Mouse (Mus musculus) intestine, postnatal 0 days (tissue): ENCODE results near the gene Usb1. TPM values are rescaled to one million over a fixed set of nuclear protein-coding genes. Genes with fewer than 3 reads are reported as not detected.
A peak's percentile ranks its signal among the peaks of the same experiment; 100 is the strongest.

ENCODE experiments used
- ATAC-seq: fragments of 200-750 bp; cut with Nextera tagmentation; 2 replicates; pipeline ENCODE4 v1.8.0; 2017; ENCODE audit warnings: mild to moderate bottlenecking, moderate TSS enrichment, moderate library complexity
- H3K27ac ChIP-seq: fragments of 300-500 bp; sonication (generic); 2 replicates; pipeline ENCODE4 v1.5.1; 2014; ENCODE audit warnings: mild to moderate bottlenecking, low read depth, low read length, moderate library complexity
- H3K27me3 ChIP-seq: fragments of 300-500 bp; sonication (generic); replicated peaks from 2 replicates; pipeline ENCODE4 v1.6.1; 2014; ENCODE audit warnings: low read length, mixed read lengths; ENCODE audit not compliant: control insufficient read depth, insufficient read depth
- H3K36me3 ChIP-seq: fragments of 300-500 bp; sonication (generic); 2 replicates; pipeline ENCODE4 v1.6.1; 2014; ENCODE audit warnings: mild to moderate bottlenecking, moderate library complexity; ENCODE audit not compliant: control insufficient read depth, insufficient read depth
- H3K4me1 ChIP-seq: fragments of 300-500 bp; sonication (generic); replicated peaks from 2 replicates; pipeline ENCODE4 v1.6.1; 2014; ENCODE audit warnings: antibody characterized with exemption, low read length, mixed read lengths; ENCODE audit not compliant: control insufficient read depth, insufficient read depth
- H3K4me2 ChIP-seq: fragments of 300-500 bp; sonication (generic); replicated peaks from 2 replicates; pipeline ENCODE4 v1.6.1; 2014; ENCODE audit warnings: low read depth, mild to moderate bottlenecking, moderate library complexity
- H3K4me3 ChIP-seq: fragments of 300-500 bp; sonication (generic); 2 replicates; pipeline ENCODE4 v1.5.1; 2014; ENCODE audit warnings: low read depth, low read length
- H3K9ac ChIP-seq: fragments of 300-500 bp; sonication (generic); 2 replicates; pipeline ENCODE4 v1.6.1; 2014; ENCODE audit warnings: mild to moderate bottlenecking, low read depth, low read length
- H3K9me3 ChIP-seq: fragments of 300-500 bp; sonication (generic); 2 replicates; pipeline ENCODE4 v1.6.1; 2016; ENCODE audit warnings: mixed run types; ENCODE audit not compliant: control insufficient read depth
- CTCF ChIP-seq: sonication (generic); IDR thresholded peaks from 2 replicates; pipeline ENCODE4 v1.5.1; 2016; ENCODE audit warnings: low read depth, mild to moderate bottlenecking, control low read depth, antibody characterized with exemption, moderate library complexity
- WGBS: fragments of 180-500 bp; shearing (Covaris S2); extraction: QIAGEN DNeasy Blood & Tissue Kit; methylation state at CpG from one replicate; pipeline ENCODE4 v1.1.7; 2014; 5-methylcytosine and 5-hydroxymethylcytosine counted together
- polyA plus RNA-seq: library from polyadenylated mRNA; unstranded; fragments of >200 nt; fragmentation: Nextera tagmentation; extraction: Ambion mirVana; gene quantifications from 2 replicates; pipeline ENCODE4 v1.2.1, GENCODE M21; 2015

Usb1 gene
- polyA plus RNA-seq, 1 experiment from 2014 or later: 22.3 TPM

DNA sequence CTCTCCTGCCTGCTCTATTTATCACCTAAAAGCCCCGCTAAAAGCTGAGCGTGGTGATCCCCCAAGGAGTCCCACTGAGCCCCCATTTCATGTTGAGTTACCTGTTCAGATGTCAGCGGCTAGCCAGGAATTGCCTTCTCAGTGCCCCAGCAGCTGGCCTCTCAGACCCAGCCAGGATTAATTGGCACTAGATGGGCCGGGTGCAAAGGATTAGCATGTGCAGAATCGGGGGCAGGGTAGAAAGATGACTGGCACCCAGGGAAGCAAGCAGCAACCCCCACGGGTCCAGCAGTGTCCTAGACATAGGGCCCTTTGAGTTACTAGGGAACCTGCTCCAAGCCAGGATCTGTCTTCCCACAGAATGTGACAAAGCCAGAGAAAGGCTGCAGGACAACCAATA, 25.7 kb upstream of the Usb1 start, which contains the start of gene Cngb1:
Gene Cngb1 (minus strand): TSS at position 155 of the 400 bp plus-strand sequence.
- H3K27me3 ChIP-seq: no peaks in the 10 kb centered on the region
- H3K36me3 ChIP-seq: no peaks in the 10 kb centered on the region
- H3K4me2 ChIP-seq: no peak within 1 kb of the TSS
- no peak for TF ChIP-seq CTCF
- no peak within 1 kb of the TSS for H3K9ac ChIP-seq
- no peaks in the 10 kb centered on the region for H3K4me1 ChIP-seq
- H3K4me3 ChIP-seq: no peak within 1 kb of the TSS
- WGBS: 49% methylated on average over 6 of the region's 6 CpGs
- no peak within 1 kb of the TSS for H3K27ac ChIP-seq
- ATAC-seq: no peak
- no peaks in the 10 kb centered on the region for H3K9me3 ChIP-seq

DNA sequence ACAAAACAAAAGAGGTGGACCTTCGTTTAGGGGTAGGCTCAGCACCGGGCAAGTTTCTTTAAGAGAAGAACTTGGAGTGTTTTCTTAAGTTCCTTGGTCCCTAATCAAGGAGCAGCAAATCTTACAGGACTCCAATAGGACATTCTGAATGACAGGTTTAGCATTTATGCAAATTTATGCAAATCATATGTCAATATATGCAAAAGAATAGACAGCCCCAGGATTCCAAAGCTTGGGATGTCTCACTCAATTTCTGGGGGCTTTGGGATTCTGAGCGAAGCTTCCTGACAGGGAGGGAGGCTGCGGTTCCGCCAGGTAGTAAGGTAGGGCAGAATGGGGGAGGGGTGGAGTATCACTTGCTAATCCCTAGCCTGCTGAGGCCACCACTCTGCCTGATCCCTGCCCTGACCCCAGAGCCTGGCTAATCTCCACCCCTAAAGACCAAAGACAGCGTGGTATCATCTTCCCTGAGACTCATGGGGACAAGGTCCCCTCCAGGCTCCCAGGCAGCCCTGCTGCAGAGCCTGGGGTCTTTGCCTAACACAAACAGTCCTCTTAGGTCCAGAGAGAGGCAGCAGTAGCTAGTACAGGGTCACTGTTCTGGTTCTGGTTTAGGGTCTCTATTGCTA, 21.6 kb upstream of the Usb1 start, which contains the start of gene Tepp:
Gene Tepp (plus strand): TSS at position 225 of the 629 bp plus-strand sequence.
- no peak for TF ChIP-seq CTCF
- no peak for ATAC-seq
- no peaks in the 10 kb centered on the region for H3K9me3 ChIP-seq
- no peak within 1 kb of the TSS for H3K27ac ChIP-seq
- WGBS: 46% methylated on average over 6 of the region's 6 CpGs
- H3K4me3 ChIP-seq: no peak within 1 kb of the TSS
- no peaks in the 10 kb centered on the region for H3K36me3 ChIP-seq
- H3K4me2 ChIP-seq: no peak within 1 kb of the TSS
- H3K9ac ChIP-seq: no peak within 1 kb of the TSS
- no peaks in the 10 kb centered on the region for H3K27me3 ChIP-seq
- H3K4me1 ChIP-seq: no peaks in the 10 kb centered on the region

DNA sequence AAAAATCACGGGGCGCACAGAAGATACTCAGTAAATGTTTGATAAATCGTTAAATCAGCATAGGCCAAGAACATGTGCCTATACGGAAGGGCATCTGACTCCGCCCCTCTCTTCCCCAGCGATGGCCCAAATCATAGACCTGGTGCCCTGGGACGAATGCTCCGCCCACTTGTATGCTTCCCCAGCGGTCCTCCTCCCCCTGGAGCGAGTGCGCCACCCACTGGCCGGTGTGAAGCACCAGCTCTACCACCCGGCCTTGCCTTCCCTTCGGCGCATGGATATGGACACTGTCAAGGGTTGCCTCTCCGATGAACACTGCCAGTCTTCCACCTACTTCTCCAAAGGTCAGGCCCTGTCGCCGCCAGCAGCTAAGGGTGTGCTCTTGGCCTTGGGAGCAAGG, 19.2 kb upstream of the Usb1 start:
- Histone ChIP-seq H3K27me3 (no peaks in the 10 kb centered on the region), H3K4me3 (no peak overlapping the region), H3K36me3 (no peaks in the 10 kb centered on the region), H3K27ac (no peak overlapping the region), H3K4me1 (no peaks in the 10 kb centered on the region), H3K4me2 (no peak overlapping the region), H3K9me3 (no peaks in the 10 kb centered on the region), H3K9ac (no peak overlapping the region)
- ATAC-seq: no peak
- 60% methylated on average over 18 of the region's 18 CpGs for WGBS
- TF ChIP-seq CTCF: peak; percentile 66

DNA sequence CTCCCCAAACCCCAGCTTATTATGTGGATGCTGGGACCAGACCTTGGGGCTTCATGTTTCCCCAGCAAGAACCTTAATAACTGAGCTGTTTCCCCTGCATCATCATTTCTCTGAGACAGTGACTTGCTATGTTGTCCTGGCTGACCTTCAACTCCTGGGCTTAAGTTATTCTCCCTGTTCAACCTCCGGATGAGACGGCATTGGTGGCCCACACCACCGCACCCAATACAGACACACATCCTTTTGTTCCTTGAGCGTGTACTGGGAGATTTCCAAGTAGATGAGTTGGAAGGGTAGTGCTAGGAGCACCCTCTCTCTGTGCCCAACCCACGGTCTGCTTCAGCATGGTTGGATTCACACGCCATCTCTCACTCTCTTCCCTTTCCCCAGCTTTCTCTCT, 18.2 kb upstream of the Usb1 start:
- no peaks in the 10 kb centered on the region for H3K4me1 ChIP-seq
- WGBS: 87% methylated on average over 6 of the region's 6 CpGs
- no peak overlapping the region for H3K4me2 ChIP-seq
- no peaks in the 10 kb centered on the region for H3K27me3 ChIP-seq
- H3K27ac ChIP-seq: no peak overlapping the region
- H3K9me3 ChIP-seq: no peaks in the 10 kb centered on the region
- H3K4me3 ChIP-seq: no peak overlapping the region
- H3K9ac ChIP-seq: no peak overlapping the region
- TF ChIP-seq CTCF: no peak
- ATAC-seq: no peak
- H3K36me3 ChIP-seq: no peaks in the 10 kb centered on the region

DNA sequence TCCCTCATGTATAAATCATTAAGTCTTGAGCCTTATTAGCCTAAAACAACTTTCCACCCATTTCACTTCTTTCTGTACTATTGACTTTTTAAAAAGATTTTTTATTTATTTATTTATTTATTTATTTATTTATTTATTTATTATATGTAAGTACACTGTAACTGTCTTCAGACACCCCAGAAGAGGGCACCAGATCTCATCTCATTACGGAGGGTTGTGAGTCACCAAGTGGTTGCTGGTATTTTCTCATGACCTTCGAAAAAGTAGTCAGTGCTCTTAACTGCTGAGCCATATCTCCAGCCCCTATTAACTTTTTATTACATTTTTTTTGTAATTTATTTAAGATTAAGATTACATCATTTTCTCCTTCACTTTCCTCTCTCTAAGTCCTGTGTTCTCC, 17.4 kb upstream of the Usb1 start:
- Histone ChIP-seq H3K36me3 (no peaks in the 10 kb centered on the region), H3K4me2 (no peak overlapping the region), H3K27ac (no peak overlapping the region), H3K27me3 (no peaks in the 10 kb centered on the region), H3K9ac (no peak overlapping the region), H3K4me1 (no peaks in the 10 kb centered on the region), H3K4me3 (no peak overlapping the region), H3K9me3 (no peaks in the 10 kb centered on the region)
- WGBS: 66% methylated on average over 2 of the region's 2 CpGs
- ATAC-seq: no peak
- no peak for TF ChIP-seq CTCF

DNA sequence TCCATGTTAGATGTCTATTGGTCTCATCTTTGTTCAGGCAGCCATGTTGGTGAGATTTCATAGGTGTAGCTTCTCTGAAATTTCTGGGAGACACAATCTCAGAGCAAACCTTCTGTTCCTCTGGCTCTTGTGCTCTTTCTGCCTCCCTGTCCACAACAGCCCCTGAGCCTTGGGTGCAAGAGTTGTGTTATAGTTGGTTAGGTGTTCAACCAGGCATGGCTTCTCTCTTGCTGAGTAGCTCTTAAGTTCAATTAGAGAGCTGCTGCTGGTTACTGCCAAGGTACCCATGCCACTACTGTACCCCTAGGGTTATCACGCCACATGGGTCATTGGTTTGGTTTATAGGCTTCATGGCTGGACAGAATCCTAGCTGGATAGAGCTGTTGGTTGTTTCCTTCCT, 16.7 kb upstream of the Usb1 start:
- 87% methylated on average over 1 of the region's 1 CpGs for WGBS
- H3K27ac ChIP-seq: no peak overlapping the region
- H3K9me3 ChIP-seq: no peaks in the 10 kb centered on the region
- no peaks in the 10 kb centered on the region for H3K4me1 ChIP-seq
- no peak for TF ChIP-seq CTCF
- H3K27me3 ChIP-seq: no peaks in the 10 kb centered on the region
- no peak overlapping the region for H3K4me3 ChIP-seq
- no peak overlapping the region for H3K9ac ChIP-seq
- no peak for ATAC-seq
- H3K4me2 ChIP-seq: no peak overlapping the region
- H3K36me3 ChIP-seq: no peaks in the 10 kb centered on the region
